Mouse (Mus musculus): ENCODE measurements around the gene Cisd3. TPM values are rescaled to one million over a fixed set of nuclear protein-coding genes. Genes with fewer than 3 reads are reported as not detected.
A peak's percentile ranks its signal among the peaks of the same experiment; 100 is the strongest.

Cisd3 gene
- polyA plus RNA-seq, 1 experiment, result 112 TPM

DNA sequence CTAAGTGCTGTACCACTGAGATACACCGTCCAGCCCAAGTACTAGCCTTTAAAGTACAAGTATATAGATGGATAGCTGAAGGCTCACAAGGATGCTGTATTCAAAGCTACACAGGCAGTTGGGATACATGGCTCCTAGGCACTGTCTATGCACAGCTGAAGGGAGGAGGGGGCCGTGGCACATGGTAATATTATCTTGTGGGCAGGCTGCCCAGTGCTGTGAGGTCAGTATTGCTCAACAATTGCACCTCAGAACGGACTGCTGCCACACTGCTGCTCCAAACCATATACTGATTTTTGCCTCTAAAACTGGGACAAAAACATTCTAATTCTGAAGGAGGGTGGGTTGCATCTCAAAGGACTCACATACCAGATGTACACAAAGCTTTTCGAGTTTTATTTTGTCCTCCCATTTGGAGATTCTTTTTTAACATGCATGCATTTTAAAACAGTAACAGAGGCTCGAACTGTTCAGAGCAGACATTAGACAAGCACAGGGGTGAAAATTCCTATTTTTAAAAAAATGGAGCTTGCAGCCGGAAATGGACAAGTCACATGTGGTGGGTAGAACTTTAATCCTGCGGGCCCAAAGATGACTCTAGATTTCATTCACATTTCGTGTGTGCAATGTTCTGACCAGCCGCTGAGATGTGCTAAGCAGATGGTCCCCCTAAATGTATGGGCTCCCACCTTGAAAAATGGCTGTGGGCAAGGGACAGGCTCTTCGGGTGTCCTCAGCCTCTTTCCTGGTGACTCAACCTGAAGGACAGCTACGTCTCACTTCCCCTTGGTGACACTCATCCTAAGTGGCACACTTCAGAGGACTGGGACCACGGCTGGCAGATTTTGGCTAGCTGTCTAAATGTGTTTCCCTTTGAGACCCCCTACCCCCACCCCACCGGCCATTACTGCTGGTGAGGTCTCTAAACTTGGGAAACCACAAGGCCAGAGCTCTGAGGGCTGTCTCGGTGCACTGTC is 29.4 kb downstream of the Cisd3 start:
- peaks cover 34% of the 10 kb centered on the region for H3K36me3 ChIP-seq (ENCODE audit: control insufficient read depth, insufficient read depth)
- H3K4me2 ChIP-seq (ENCODE audit: low read depth), result peak overlapping the region; percentile 13
- peak; percentile 98 for TF ChIP-seq CEBPB (IDR thresholded peaks at IDR 0.05; ENCODE audit: insufficient read depth, poor library complexity, severe bottlenecking)
- no peak for TF ChIP-seq E2F4 (IDR thresholded peaks at IDR 0.05; ENCODE audit: insufficient read depth)
- no peak for TF ChIP-seq POLR2A (IDR thresholded peaks at IDR 0.05; ENCODE audit: insufficient read length, low read depth)
- TF ChIP-seq TCF3 (IDR thresholded peaks at IDR 0.05; ENCODE audit: insufficient read length, low read depth), result no peak
- no peak for TF ChIP-seq USF1 (IDR thresholded peaks at IDR 0.05; ENCODE audit: low read depth)
- no peak for TF ChIP-seq REST (IDR thresholded peaks at IDR 0.05; ENCODE audit: insufficient read depth, insufficient read length)
- peak; percentile 13 to 79 (median 16) for TF ChIP-seq MYOG (IDR thresholded peaks at IDR 0.05; ENCODE audit: control insufficient read depth in 1 of 3, insufficient read depth in 1 of 3, insufficient read length in 2 of 3, low read depth in 2 of 3)
- TF ChIP-seq MAX (IDR thresholded peaks at IDR 0.05; ENCODE audit: low read depth), result no peak
- peak in 2 of 3 experiments; percentile 40 to 86 for TF ChIP-seq MYOD1 (IDR thresholded peaks at IDR 0.05; ENCODE audit: control insufficient read depth in 1 of 3, insufficient read length in 2 of 3, low read depth in 2 of 3)
- peak; percentile 63 for TF ChIP-seq POLR2AphosphoS2 (IDR thresholded peaks at IDR 0.05; ENCODE audit: insufficient read length, low read depth)
- TF ChIP-seq TCF12 (IDR thresholded peaks at IDR 0.05; ENCODE audit: insufficient read depth, poor library complexity, severe bottlenecking), result no peak
- no peak for TF ChIP-seq SRF (IDR thresholded peaks at IDR 0.05; ENCODE audit: control insufficient read depth, insufficient read length, low read depth)
- no peaks in the 10 kb centered on the region for H3K79me2 ChIP-seq (ENCODE audit: control insufficient read depth, insufficient read depth)
- no peak overlapping the region for H3K4me3 ChIP-seq
- no peaks in the 10 kb centered on the region for H3K27me3 ChIP-seq (ENCODE audit: control insufficient read depth, insufficient read depth, insufficient read length)
- H3ac ChIP-seq (ENCODE audit: control insufficient read depth, insufficient read length), result no peak overlapping the region

DNA sequence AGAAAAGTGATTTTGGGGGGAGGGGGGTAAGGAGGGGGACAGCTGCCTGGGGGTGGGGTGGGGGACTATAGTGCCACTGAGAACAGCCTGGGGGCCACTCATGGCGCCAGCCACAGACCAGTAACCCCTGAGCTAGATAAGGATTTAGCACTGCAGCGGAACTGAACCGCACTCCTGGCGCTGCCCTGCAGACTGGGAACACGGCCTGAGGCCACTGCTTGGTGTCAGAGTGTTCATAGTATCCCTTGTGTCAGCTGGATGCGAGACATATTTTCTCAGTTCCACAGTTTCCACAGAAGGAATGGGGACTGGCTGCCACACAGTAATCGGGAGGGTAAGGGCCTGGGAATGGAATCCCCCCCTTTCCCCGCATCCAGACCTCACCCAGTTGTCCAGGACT is 30.4 kb downstream of the Cisd3 start:
- H3K79me2 ChIP-seq (ENCODE audit: control insufficient read depth, insufficient read depth), result no peaks in the 10 kb centered on the region

DNA sequence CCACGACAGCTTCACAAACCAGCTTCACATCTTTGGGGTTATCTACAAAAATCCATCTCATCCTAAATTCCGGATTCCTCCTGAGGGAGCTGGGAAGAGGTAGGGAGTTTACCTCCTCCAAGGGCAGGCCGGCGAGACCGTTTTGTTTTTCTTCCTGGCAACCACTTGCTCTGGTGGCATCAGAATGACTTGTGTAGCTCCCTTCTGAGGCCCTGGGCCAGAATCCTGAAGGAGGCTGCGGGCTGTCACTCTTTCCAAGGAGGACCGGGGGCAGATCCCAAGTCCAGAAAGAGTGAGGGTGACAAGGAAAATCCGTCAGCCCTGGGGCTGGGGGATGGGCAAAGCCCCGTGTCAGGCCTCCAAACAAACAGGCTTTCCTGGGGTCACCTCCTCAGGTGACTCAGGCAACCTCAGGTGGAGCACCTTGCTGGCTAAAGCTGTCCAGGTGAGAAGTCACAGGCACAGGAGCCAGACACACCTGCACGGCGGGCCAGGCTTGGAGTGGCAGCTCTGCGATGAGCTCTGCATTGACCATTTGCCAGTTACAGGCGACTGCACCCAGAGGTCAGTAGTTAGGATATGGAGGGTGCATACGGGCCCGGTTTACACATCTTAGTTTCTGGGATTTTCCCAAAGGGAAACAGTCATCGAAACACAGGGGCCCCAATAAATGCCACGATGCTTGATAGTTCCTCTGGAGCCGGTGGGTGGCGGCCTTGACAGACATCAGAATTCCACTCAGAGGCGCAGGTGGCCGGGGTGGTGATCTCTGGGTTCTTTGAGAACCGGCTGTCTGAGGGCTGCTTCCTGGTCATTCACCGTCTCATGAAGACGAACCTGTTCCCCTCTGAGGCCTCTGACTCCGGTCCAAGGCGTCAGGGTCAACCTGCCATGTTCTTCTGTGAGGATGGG is 32.0 kb downstream of the Cisd3 start:
- H3K4me2 ChIP-seq (ENCODE audit: low read depth), result no peak overlapping the region
- H3ac ChIP-seq (ENCODE audit: control insufficient read depth, insufficient read length), result no peak overlapping the region
- no peaks in the 10 kb centered on the region for H3K27me3 ChIP-seq (ENCODE audit: control insufficient read depth, insufficient read depth, insufficient read length)
- H3K36me3 ChIP-seq (ENCODE audit: control insufficient read depth, insufficient read depth), result peaks cover 36% of the 10 kb centered on the region
- TF ChIP-seq MYOG (IDR thresholded peaks at IDR 0.05; ENCODE audit: control insufficient read depth in 1 of 3, insufficient read depth in 1 of 3, insufficient read length in 2 of 3, low read depth in 2 of 3) (no peak), TCF12 (IDR thresholded peaks at IDR 0.05; ENCODE audit: insufficient read depth, poor library complexity, severe bottlenecking) (no peak), CEBPB (IDR thresholded peaks at IDR 0.05; ENCODE audit: insufficient read depth, poor library complexity, severe bottlenecking) (no peak), TCF3 (IDR thresholded peaks at IDR 0.05; ENCODE audit: insufficient read length, low read depth) (no peak), USF1 (IDR thresholded peaks at IDR 0.05; ENCODE audit: low read depth) (no peak), E2F4 (IDR thresholded peaks at IDR 0.05; ENCODE audit: insufficient read depth) (no peak), SRF (IDR thresholded peaks at IDR 0.05; ENCODE audit: control insufficient read depth, insufficient read length, low read depth) (no peak), MAX (IDR thresholded peaks at IDR 0.05; ENCODE audit: low read depth) (no peak), POLR2A (IDR thresholded peaks at IDR 0.05; ENCODE audit: insufficient read length, low read depth) (no peak), MYOD1 (IDR thresholded peaks at IDR 0.05; ENCODE audit: control insufficient read depth in 1 of 3, insufficient read length in 2 of 3, low read depth in 2 of 3) (no peak), REST (IDR thresholded peaks at IDR 0.05; ENCODE audit: insufficient read depth, insufficient read length) (no peak), POLR2AphosphoS2 (IDR thresholded peaks at IDR 0.05; ENCODE audit: insufficient read length, low read depth) (no peak)
- H3K79me2 ChIP-seq (ENCODE audit: control insufficient read depth, insufficient read depth), result no peaks in the 10 kb centered on the region
- no peak overlapping the region for H3K4me3 ChIP-seq

More for the DNA sequence above, 30.4 kb downstream of the Cisd3 start:
- Histone ChIP-seq H3K27me3 (ENCODE audit: control insufficient read depth, insufficient read depth, insufficient read length) (no peaks in the 10 kb centered on the region), H3ac (ENCODE audit: control insufficient read depth, insufficient read length) (no peak overlapping the region), H3K4me3 (no peak overlapping the region), H3K36me3 (ENCODE audit: control insufficient read depth, insufficient read depth) (peaks cover 37% of the 10 kb centered on the region), H3K4me2 (ENCODE audit: low read depth) (no peak overlapping the region)
- no peak for TF ChIP-seq MAX (IDR thresholded peaks at IDR 0.05; ENCODE audit: low read depth)
- peak in 1 of 3 experiments; percentile 23 for TF ChIP-seq MYOD1 (IDR thresholded peaks at IDR 0.05; ENCODE audit: control insufficient read depth in 1 of 3, insufficient read length in 2 of 3, low read depth in 2 of 3)
- no peak for TF ChIP-seq POLR2AphosphoS2 (IDR thresholded peaks at IDR 0.05; ENCODE audit: insufficient read length, low read depth)
- TF ChIP-seq E2F4 (IDR thresholded peaks at IDR 0.05; ENCODE audit: insufficient read depth), result no peak
- TF ChIP-seq USF1 (IDR thresholded peaks at IDR 0.05; ENCODE audit: low read depth), result no peak
- peak in 2 of 3 experiments; percentile 1 to 24 for TF ChIP-seq MYOG (IDR thresholded peaks at IDR 0.05; ENCODE audit: control insufficient read depth in 1 of 3, insufficient read depth in 1 of 3, insufficient read length in 2 of 3, low read depth in 2 of 3)
- no peak for TF ChIP-seq SRF (IDR thresholded peaks at IDR 0.05; ENCODE audit: control insufficient read depth, insufficient read length, low read depth)
- no peak for TF ChIP-seq REST (IDR thresholded peaks at IDR 0.05; ENCODE audit: insufficient read depth, insufficient read length)
- no peak for TF ChIP-seq TCF3 (IDR thresholded peaks at IDR 0.05; ENCODE audit: insufficient read length, low read depth)

DNA sequence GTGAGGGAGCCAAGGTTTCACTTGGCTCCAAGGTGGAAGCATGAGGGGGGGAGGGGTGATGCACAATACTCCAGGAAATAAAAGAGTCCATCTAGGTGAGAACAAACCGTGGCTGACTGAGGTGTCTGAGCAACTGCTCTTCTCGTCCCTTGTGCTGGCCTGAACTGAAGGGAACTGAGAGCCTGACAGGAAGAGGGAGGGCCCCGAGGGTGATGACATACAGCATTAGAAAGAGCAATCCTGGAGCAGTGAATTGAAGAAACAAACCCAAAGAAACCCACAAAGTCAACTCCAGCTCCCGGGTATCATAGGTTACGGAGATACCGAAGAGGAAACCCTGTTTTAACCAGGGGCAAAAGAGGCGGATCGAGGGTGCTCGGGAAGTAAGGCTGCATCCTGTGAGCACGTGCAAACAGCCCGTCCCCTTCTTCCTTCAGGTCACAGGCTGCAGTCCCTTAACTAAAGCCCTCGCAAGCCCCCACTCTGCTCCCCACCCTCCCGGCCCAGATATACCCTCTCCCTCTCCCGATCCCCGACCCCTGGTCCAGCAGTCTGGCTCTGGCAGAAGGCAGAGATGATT is 32.7 kb downstream of the Cisd3 start:
- Histone ChIP-seq H3K4me3 (no peak overlapping the region), H3K79me2 (ENCODE audit: control insufficient read depth, insufficient read depth) (no peaks in the 10 kb centered on the region), H3K4me2 (ENCODE audit: low read depth) (no peak overlapping the region), H3K36me3 (ENCODE audit: control insufficient read depth, insufficient read depth) (peaks cover 30% of the 10 kb centered on the region), H3ac (ENCODE audit: control insufficient read depth, insufficient read length) (no peak overlapping the region), H3K27me3 (ENCODE audit: control insufficient read depth, insufficient read depth, insufficient read length) (no peaks in the 10 kb centered on the region)
- TF ChIP-seq MYOD1 (IDR thresholded peaks at IDR 0.05; ENCODE audit: control insufficient read depth in 1 of 3, insufficient read length in 2 of 3, low read depth in 2 of 3), result no peak
- peak; percentile 92 for TF ChIP-seq CEBPB (IDR thresholded peaks at IDR 0.05; ENCODE audit: insufficient read depth, poor library complexity, severe bottlenecking)
